Mouse (Mus musculus) telencephalon, adult 2 months (tissue): ENCODE results near the gene Ankmy1.
A peak's percentile ranks its signal among the peaks of the same experiment; 100 is the strongest.

ENCODE experiments used
- DNase-seq: peaks from one replicate; pipeline ENCODE4 v3.0.0-alpha.2; 2011; ENCODE audit warnings: low read depth, low spot score

Gene Ankmy1

DNA sequence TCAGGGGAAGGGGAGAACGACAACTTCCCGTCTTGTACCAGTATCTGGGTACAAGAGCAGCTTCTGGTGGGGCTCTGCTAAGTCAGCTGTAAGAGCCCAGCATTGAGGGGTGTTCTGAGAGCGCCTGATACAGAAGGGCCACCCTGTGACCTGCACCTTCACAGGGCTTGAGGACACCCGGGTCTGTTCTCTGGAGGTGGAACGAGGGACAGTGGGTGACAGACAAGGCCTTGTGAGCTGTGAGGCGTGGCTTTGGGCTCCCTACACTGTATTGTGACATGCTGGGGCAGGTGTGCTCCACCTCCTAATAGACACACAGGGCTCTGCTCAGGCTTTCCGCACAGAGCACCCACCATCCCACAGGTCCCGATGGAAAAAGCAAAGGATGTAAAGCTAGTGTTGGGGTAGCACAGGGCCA, 9.0 kb upstream of the Ankmy1 start:
- DNase-seq: no peak

DNA sequence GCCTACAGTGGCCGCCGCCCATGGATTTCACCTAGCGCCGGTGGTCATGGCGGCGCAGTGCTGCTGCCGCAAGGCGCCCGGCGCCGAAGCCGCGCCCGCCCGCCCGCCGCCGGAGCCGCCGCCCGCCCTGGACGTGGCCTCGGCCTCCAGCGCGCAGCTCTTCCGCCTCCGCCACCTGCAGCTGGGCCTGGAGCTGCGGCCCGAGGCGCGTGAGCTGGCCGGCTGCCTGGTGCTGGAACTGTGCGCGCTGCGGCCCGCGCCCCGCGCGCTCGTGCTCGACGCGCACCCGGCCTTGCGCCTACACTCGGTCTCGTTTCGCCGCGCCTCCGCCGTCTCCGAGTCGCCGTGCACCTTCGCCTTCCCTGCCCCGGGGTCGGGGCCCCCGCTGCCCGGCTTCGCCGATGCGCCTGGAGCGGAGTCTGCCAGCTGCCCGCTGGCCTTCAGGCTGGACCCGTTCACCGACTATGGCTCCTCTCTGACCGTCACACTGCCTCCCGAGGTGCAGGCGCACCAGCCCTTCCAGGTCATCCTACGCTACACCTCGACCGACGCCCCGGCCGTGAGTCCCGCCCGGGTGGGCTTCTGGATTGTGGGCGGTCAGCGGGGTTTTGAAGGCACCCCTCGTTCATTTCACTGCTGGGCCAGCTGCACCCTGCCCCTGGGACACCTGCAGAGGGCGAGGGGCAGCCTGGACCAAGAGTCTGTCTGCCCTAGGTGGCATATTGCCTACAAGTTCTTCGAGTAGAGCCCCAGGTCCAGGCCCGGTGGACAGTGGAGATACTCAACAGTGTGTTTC, 8.4 kb upstream of the Ankmy1 start:
- DNase-seq: no peak

GRCm38 (mm10) chr1:92910239-92910885, 7.7 kb upstream of the Ankmy1 start, which contains the start of gene Rnpepl1:
Gene Rnpepl1 (plus strand): TSS chr1:92910783.
- no peak for DNase-seq

GRCm38 (mm10) chr1:92909068-92909467, 6.4 kb upstream of the Ankmy1 start:
- no peak for DNase-seq

DNA sequence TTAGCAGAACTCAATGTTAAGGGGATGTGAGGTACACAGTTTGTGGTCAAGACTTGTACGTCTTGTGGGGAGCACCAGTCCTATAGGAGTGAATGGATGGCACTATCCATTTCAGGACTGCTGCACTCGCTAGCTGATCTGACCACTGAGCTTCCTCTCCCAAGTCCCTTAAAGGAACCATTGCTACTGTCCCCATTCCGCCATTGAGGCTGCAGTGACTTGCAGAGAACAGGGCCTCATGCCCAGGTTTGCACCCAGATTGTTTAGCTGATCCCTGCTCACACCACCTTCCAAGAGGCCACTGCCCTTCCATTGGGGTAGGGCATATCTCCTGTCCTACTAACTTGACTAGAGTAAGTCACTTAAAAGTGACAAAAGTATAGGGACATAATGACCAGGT, 6.0 kb upstream of the Ankmy1 start:
- DNase-seq: no peak

DNA sequence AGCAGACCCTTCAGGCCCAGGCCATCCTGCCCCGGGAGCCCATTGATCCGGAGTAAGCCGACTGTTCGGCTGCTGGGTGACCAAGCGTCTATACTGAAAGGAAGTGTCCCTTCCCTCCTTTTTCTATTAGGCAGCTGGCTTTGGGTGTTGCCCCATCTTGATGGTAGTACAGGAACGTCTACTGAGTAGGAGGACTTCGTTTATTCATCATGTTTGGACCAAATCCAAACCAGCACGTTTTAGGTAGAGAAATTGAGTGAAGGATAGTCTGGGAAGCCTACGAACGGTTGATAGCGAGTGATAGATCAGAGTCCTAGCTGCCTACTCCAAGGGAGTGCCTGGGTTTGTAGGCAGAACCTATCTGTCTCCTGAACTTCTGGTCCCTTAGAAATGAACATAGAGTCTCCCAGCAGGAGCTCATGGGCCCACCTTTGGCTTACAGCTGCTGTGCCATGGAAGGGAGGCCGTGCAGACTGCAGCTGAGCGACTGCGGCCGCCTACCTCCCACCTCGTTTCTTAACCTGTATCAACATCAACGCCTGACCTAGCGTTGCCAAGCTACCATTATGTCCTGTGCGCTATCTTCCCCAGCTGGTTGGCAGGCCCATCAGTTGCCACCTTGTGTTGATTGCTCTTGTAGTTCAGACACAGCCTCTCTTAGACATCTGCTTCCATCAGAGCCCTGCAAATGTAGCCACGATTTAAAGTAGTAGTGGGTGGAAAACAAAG, 5.1 kb upstream of the Ankmy1 start:
- DNase-seq: no peak

GRCm38 (mm10) chr1:92906779-92907631, 4.3 kb upstream of the Ankmy1 start, which contains the start of gene Dusp28:
Gene Dusp28 (plus strand): TSS chr1:92906981.
- peak; percentile 83 for DNase-seq

DNA sequence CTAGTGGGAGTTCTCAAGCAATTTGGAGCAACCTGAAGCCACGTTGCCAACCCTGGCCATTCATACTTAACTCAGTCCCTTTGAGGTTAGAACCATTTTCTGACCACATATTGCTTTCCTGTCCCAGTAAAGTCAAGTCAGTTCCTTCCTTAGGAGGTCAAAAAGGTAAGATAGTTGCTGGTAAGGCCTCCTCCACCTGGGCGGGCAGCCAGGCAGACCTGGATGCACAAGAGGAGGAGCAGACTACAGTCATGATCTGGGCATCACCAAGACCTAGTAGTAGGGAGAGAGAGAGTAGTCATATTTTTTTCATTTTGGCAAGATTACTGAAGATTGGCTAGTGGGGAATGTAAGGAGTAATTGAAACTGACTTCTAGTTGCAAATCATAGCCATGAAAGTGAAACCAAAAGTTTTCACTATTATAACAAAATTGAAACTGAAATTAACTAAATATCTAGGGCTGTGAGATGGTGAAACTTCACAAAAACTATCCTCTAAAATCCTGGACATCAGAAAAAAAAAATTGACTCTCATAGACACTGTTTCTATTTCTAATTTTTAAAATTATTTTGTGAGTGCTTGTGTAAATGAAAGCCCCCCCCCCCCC, 3.1 kb upstream of the Ankmy1 start:
- DNase-seq: no peak

DNA sequence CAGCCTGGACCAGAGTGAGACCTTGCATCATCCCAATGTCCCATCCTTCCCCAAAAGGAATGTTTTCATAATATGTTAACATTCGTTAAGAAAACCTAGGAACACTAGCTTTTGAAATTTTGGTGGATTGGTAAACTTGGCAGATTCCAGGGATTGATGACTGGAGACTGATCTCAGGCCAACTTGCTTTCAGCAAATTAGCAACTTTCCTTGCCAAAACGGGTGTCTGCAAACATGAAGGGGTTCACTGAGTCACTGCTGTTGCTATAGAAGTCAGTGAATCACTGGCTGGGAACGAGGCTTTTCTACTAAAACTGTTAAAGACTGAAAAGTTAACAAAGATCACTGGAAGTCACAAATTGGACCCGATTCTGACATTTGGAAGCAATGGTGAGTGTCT, 921 bp upstream of the Ankmy1 start:
- DNase-seq: no peak

DNA sequence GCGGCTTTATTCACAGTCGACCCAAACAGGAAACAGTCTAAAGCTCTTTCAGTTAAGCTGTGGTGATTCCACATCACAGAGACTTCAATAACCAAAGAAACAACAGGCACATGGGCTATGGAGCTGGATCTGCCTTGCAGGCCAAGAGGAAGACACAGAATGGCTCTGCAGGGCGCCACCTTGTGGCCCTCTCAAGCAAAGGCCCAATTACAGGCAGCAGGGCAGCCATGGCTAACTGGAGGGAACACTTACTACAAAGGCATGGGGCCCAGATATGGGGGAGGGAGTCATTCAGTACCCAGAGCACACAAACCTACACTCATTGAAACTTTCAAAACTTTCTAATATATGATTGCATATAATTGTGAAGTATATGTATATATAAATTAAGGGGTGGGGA, 7.6 kb downstream of the Ankmy1 start:
- DNase-seq: peak; percentile 53

DNA sequence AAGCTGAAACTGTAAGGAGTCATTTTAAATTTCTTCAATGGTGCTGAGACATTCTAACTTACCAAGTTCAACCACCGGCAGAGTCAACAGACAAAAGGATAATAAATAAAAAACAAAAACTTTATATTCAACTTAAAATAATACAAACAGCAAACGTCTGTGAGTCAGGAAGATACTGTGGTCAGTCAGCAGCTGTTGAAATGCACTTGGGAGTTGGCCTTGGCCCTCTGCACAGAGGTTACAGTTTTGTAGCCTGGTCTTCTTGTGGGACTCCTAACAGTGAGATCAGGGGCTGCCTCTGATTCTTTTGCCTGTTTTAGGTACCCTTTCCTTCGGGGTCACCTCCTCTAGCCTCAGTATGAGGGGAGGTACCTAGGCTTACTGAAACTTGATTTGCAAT, 8.8 kb downstream of the Ankmy1 start:
- no peak for DNase-seq

DNA sequence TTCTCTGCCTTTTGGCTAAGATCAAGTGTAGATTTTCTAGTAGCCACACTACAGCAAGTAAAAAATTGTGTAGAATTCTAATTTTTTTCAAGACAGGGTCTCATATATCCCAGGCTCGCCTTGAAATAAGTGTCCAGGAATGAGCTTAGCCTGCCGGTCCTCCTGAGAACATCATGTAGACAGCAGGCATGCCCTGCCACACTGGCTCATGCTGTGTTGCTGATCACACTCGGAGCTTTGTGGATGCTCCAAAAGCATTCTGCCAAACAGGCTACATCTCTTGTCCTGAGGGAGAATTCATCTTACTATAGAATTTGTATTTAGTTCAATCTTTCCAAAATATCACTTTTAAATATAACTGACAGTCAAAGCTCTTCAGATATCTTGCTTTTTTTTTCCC, 9.9 kb downstream of the Ankmy1 start:
- no peak for DNase-seq

DNA sequence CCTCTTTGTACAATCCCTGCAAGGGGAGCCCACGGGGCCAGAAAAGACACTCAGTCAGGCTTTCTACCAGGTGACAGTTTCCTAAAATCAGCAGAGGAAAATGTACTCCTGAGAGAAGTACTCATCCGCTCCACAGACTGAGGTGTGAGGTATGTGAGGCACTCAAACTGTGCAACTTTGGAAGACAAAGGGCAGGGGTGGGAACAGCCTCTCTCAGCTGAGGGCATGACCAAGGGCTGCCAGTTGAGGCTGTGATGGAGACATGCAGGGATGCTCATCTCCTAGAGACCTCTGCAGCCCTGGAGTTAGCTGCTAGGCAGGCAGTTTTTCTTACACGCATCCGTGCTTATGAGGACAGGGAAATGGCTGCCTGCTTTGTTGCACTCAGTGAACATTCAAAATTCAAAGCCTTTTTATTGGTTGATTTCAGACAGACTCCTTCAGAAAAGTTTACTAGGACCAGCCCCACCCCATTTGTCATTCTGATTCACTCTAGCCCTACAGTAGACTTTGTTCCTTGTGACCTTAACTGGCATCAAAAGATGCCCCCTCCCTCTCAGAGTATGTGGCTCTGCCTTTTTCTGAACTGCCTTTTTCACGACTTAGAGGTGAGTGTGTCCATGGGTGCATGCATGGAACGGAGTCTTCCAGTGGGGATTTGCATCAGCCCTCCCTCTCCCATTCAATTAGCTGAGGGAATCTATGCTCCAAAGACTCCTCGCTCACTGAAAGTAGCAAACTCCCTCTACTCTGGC, 13.6 kb downstream of the Ankmy1 start:
- no peak for DNase-seq

DNA sequence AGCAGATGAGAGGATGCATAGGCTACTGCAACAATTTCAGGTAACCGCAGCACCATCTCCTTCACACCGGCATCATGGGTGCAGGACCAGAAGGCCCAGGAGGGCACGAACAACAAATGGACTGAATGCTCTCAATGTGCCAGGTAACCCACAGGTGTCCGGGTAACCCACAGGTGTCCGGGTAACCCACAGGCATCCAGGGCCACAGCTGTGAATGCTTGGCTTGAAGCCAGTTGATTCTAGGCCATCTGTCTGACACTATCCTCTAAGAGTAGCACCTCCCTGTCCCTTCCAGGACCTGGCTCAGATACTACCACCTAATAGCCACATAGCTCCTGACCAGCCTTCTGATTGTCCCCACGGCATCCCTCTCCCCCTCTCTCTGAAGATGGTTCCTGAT, 20.7 kb downstream of the Ankmy1 start:
- DNase-seq: no peak

DNA sequence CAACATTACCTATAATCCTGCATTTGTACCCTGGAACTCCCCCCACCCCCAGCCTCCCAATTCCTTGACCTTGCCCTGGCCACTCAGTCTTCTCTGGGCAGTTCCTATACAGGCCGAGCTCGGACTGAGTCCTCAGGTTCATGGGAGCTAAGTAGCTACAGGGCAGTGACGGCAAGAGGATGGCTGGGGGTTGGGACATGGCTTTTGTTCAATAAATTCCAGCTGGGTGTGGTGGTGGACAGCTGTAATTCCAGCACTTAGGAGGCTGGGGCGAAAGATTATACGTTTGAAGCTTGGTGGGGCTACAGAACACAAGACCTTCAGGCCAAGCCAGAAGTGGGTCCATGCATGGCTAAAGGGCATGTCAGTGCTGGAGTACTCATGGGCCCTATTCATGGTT, 22.6 kb downstream of the Ankmy1 start:
- no peak for DNase-seq

DNA sequence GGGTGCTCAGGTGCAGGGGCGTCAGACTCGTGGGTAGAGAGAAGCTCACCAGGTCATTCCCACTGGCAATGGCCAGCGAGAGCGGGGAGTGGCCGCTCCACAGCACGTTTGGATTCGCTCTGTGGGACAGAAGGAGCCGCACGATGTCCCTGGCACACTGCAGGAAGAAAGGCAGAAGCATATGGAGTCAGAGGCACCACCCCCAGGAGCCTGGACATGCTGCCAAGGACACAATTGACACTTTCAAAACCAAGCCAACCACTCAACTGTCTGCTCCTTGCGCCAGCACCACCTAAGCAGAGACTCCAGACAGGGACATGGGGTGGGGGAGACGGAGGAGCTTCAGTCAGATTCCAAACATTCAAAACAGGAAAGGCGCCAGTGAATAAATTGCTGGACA, 23.4 kb downstream of the Ankmy1 start:
- peak; percentile 48 for DNase-seq

DNA sequence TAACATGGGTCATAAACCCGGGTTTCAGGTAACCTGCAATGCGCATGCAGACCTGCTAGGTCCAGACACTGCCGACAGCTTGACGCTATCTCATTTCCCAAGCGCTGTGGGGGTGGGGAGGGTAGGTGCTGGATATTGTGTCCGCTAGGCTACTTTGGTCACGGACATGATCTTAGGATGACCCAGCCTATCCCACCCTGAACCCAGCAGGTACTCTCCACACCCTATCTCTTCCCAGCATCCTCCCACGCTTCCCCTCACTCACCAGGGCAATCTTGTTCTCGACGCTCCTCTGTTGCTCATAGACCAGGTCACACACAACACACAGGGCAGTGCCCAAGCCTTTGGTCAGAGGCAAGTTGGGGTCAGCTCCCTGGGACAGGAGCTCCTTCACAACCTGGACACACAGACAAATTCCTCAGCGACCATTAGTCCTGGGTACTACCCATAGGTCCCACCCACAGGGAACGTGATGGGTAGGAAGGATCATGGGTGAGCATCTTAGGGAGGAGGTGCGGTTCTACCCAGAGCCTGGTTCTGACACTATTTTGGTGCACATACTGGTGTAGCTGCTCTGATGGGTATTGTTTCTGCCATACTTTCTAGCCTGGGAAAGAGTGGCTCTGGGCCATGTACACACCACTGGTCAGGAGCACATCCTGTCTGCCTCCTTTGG, 24.5 kb downstream of the Ankmy1 start:
- no peak for DNase-seq

GRCm38 (mm10) chr1:92877431-92877978, 25.2 kb downstream of the Ankmy1 start:
- DNase-seq: no peak

- DNase-seq: peak; percentile 63
Measured at GRCm38 (mm10) chr1:92875360-92876111, 27.2 kb downstream of the Ankmy1 start.
